Mouse (Mus musculus): ENCODE data around the gene Mindy4b-ps. TPM values are rescaled to one million over a fixed set of nuclear protein-coding genes. Genes with fewer than 3 reads are reported as not detected.
A peak's percentile ranks its signal among the peaks of the same experiment; 100 is the strongest.
"Not testable (repeated sequence)": the region's sequence is repeated elsewhere in the genome, so short reads cannot be mapped to it uniquely, and the experiment has no call there.

Gene Mindy4b-ps
- polyA plus RNA-seq (2014; fragmentation: Nextera tagmentation; extraction: Ambion mirVana), result not detected in 2 replicates

DNA sequence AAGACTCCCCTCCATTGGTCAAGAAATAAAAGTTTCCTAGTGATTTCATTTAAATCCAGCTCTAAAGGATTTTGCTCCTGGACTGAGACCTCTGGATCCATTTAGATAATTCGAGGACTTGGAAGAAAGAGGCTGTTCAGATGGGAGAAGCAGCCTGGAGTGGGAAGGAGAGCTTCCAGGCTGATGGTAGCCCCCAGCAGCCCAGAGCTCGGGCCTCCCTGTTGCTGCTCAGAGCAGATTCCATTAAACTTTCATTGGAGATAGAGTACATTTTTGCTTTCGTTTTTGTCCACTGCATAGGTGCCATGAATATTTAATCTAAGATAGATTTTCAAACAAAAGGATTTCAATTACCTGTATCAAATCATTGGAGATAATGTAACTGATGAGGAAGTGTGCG lies at the start of gene Mindy4b-ps:
Gene Mindy4b-ps, minus strand, starts transcription at position 101 of the 400 bp plus-strand sequence.
- Histone ChIP-seq H3K4me2 (no peak within 1 kb of the TSS), H3K4me1 (ENCODE audit: insufficient read depth) (no peaks in the 10 kb centered on the region), H3K27ac (ENCODE audit: low read depth) (no peak within 1 kb of the TSS), H3K9me3 (ENCODE audit: low read depth, low read length) (no peaks in the 10 kb centered on the region), H3K9ac (no peak within 1 kb of the TSS), H3K4me3 (ENCODE audit: low read depth, low read length) (no peak within 1 kb of the TSS), H3K27me3 (ENCODE audit: insufficient read depth, low read length) (no peaks in the 10 kb centered on the region), H3K36me3 (ENCODE audit: insufficient read depth) (no peaks in the 10 kb centered on the region)
- ATAC-seq (ENCODE audit: insufficient read depth), result no peak
- no peak for TF ChIP-seq CTCF (IDR thresholded peaks at IDR 0.05; ENCODE audit: low read depth)
- no peak for DNase-seq
- WGBS, result 70% methylated on average over 4 of the region's 4 CpGs

- H3K36me3 ChIP-seq (ENCODE audit: insufficient read depth); DNase-seq; H3K27ac ChIP-seq (ENCODE audit: low read depth); H3K4me1 ChIP-seq (ENCODE audit: insufficient read depth); H3K9ac ChIP-seq; H3K9me3 ChIP-seq (ENCODE audit: low read depth, low read length); ATAC-seq (ENCODE audit: insufficient read depth); H3K4me2 ChIP-seq; H3K4me3 ChIP-seq (ENCODE audit: low read depth, low read length); H3K27me3 ChIP-seq (ENCODE audit: insufficient read depth, low read length): not testable (repeated sequence)
- WGBS, result 69% methylated on average over 2 of the region's 2 CpGs
Measured at GRCm38 (mm10) chr3:58871882-58872281, 49.8 kb upstream of the Mindy4b-ps start.

- Histone ChIP-seq H3K9ac (no peak overlapping the region), H3K4me2 (no peak overlapping the region), H3K36me3 (ENCODE audit: insufficient read depth) (no peaks in the 10 kb centered on the region), H3K4me1 (ENCODE audit: insufficient read depth) (no peaks in the 10 kb centered on the region), H3K4me3 (ENCODE audit: low read depth, low read length) (no peak overlapping the region), H3K27ac (ENCODE audit: low read depth) (no peak overlapping the region), H3K9me3 (ENCODE audit: low read depth, low read length) (no peaks in the 10 kb centered on the region), H3K27me3 (ENCODE audit: insufficient read depth, low read length) (no peaks in the 10 kb centered on the region)
- 40% methylated on average over 7 of the region's 7 CpGs for WGBS
- ATAC-seq (ENCODE audit: insufficient read depth) (no peak), DNase-seq (peak; percentile 68)
- no peak for TF ChIP-seq CTCF (IDR thresholded peaks at IDR 0.05; ENCODE audit: low read depth)
Measured at GRCm38 (mm10) chr3:58865690-58866089, 43.6 kb upstream of the Mindy4b-ps start.

DNA sequence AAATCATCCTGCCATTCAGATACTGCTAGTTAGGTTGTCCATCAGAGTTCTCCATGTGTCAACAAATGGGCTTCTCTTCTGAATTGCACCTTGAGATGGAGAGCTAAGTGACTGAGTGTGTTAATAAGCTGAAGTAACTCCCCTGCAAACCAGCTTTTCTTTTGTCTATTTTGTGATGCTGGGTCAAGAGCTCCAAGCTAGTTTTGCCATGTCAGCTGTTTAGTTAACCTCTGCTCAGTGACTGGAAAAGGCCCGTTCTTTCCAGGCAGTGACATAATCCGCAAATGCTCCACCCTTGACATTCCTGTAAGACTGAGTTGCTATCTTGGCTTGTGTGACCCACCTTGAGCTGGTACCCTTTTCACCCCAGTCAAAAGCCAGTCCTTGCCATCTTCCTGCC lies 40.9 kb upstream of the Mindy4b-ps start:
- Histone ChIP-seq H3K27ac (ENCODE audit: low read depth) (no peak overlapping the region), H3K4me3 (ENCODE audit: low read depth, low read length) (no peak overlapping the region), H3K9ac (no peak overlapping the region), H3K36me3 (ENCODE audit: insufficient read depth) (no peaks in the 10 kb centered on the region), H3K4me1 (ENCODE audit: insufficient read depth) (no peaks in the 10 kb centered on the region), H3K9me3 (ENCODE audit: low read depth, low read length) (no peaks in the 10 kb centered on the region), H3K27me3 (ENCODE audit: insufficient read depth, low read length) (no peaks in the 10 kb centered on the region), H3K4me2 (no peak overlapping the region)
- no peak for TF ChIP-seq CTCF (IDR thresholded peaks at IDR 0.05; ENCODE audit: low read depth)
- DNase-seq, result no peak
- no peak for ATAC-seq (ENCODE audit: insufficient read depth)
- WGBS, result 49% methylated on average over 2 of the region's 2 CpGs

GRCm38 (mm10) chr3:58843415-58843814 lies 21.3 kb upstream of the Mindy4b-ps start:
- Histone ChIP-seq H3K4me2 (no peak overlapping the region), H3K9ac (no peak overlapping the region), H3K27me3 (ENCODE audit: insufficient read depth, low read length) (no peaks in the 10 kb centered on the region), H3K9me3 (ENCODE audit: low read depth, low read length) (no peaks in the 10 kb centered on the region), H3K36me3 (ENCODE audit: insufficient read depth) (no peaks in the 10 kb centered on the region), H3K4me3 (ENCODE audit: low read depth, low read length) (no peak overlapping the region), H3K27ac (ENCODE audit: low read depth) (no peak overlapping the region), H3K4me1 (ENCODE audit: insufficient read depth) (no peaks in the 10 kb centered on the region)
- DNase-seq (peak; percentile 54), ATAC-seq (ENCODE audit: insufficient read depth) (peak; percentile 38; the same call in 1 of the 2 replicates)
- 41% methylated on average over 1 of the region's 1 CpGs for WGBS
- TF ChIP-seq CTCF (IDR thresholded peaks at IDR 0.05; ENCODE audit: low read depth), result peak; percentile 60

DNA sequence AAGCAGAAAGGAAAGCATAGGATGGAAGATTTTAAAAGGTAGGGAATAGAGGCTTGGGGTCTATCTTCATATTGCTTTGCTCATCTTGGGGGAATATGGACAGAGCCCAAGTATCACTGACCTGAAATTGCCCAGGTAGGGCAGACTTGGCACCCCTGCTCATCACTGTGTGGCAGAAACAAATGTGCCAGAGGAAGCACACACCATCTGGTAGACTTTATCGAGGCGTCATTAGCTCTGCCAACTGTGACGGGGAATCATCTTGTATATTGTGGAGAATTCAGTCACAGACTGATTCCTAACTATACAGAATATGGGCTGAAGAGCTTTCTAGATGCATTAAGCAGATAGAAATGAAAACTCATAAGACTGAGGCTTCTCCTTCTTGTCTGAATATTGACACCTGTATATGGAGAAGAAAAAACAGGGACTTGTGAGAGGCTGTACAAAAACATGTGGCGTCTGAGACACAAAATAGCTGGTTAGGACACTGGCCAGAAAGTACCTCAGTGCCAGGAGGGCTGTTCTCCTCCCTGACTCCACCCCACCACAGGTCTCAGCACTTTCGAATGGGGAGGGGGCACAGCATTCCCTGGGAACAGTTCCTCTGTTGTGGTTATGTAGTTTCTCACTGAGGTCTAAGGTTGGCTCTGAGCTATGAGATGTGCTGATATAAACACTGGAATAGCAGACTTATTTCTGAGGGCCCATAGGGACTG lies 11.5 kb upstream of the Mindy4b-ps start:
- Histone ChIP-seq H3K36me3 (ENCODE audit: insufficient read depth) (no peaks in the 10 kb centered on the region), H3K4me1 (ENCODE audit: insufficient read depth) (no peaks in the 10 kb centered on the region), H3K9me3 (ENCODE audit: low read depth, low read length) (no peaks in the 10 kb centered on the region), H3K27me3 (ENCODE audit: insufficient read depth, low read length) (no peaks in the 10 kb centered on the region), H3K4me3 (ENCODE audit: low read depth, low read length) (no peak overlapping the region), H3K4me2 (no peak overlapping the region), H3K9ac (no peak overlapping the region), H3K27ac (ENCODE audit: low read depth) (no peak overlapping the region)
- TF ChIP-seq CTCF (IDR thresholded peaks at IDR 0.05; ENCODE audit: low read depth), result no peak
- DNase-seq (no peak), ATAC-seq (ENCODE audit: insufficient read depth) (no peak)
- 78% methylated on average over 5 of the region's 5 CpGs for WGBS

DNA sequence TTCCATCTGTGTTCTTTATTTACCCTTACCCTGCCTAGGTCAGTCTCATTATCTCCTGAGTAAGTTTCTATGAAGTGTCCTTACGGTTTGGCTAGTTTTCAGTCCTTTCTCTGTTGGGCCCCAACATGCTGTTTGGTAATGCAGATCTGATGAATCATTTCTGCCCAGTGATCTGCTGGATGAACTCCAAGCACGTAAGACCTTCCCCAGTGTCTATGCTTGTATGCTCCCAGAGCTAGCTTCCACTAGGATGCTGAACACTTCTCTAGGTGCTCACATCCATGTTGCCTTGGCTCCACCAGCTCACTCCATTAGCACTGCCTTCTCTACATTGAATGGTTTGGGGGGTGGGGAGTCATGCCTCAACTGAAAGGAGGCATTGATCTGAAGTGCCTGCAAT lies 10.8 kb upstream of the Mindy4b-ps start:
- no peak overlapping the region for H3K4me2 ChIP-seq
- no peaks in the 10 kb centered on the region for H3K4me1 ChIP-seq (ENCODE audit: insufficient read depth)
- ATAC-seq (ENCODE audit: insufficient read depth), result no peak
- WGBS, result 70% methylated on average over 2 of the region's 2 CpGs
- no peaks in the 10 kb centered on the region for H3K27me3 ChIP-seq (ENCODE audit: insufficient read depth, low read length)
- no peaks in the 10 kb centered on the region for H3K9me3 ChIP-seq (ENCODE audit: low read depth, low read length)
- no peak overlapping the region for H3K27ac ChIP-seq (ENCODE audit: low read depth)
- H3K9ac ChIP-seq, result no peak overlapping the region
- DNase-seq, result no peak
- H3K36me3 ChIP-seq (ENCODE audit: insufficient read depth), result no peaks in the 10 kb centered on the region
- H3K4me3 ChIP-seq (ENCODE audit: low read depth, low read length), result no peak overlapping the region
- no peak for TF ChIP-seq CTCF (IDR thresholded peaks at IDR 0.05; ENCODE audit: low read depth)

All from lung, embryonic 14.5 days (tissue).